Mouse (Mus musculus) liver, adult 2 months (tissue): ENCODE measurements around the gene Scaf1.

Experiments
- CTCF ChIP-seq: fragments of 200-500 bp; IDR thresholded peaks from 2 replicates; pipeline ENCODE4 v1.5.1; 2011; ENCODE audit warnings: low read depth, low read length, control low read depth
- POLR2A ChIP-seq: fragments of 200-500 bp; IDR thresholded peaks from 2 replicates; pipeline ENCODE4 v1.6.1; 2011; ENCODE audit warnings: low read length, control low read depth; ENCODE audit not compliant: insufficient read depth; ENCODE audit errors: extremely low read depth

DNA sequence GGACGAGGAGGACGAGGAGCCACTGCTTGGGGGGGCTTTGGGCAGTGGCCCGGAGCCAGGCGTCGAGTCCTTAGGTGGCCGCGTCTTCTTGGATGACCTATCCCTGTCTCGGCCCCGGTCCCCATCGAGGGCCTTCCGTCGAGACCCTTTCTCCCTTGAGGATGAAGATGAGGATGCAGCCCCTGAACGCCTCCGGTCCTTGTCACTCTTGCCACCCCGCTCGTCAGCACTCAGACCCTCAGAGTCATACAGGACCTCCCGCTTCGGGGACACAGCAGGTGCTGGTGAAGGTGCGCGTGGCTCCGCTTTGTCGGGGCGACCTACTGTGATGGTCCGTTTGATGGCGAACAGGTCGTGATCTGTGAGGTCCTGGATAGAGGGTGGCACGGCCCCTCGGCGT is 9.0 kb downstream of the Scaf1 start:
- TF ChIP-seq POLR2A: no peak
- no peak for TF ChIP-seq CTCF
